Mouse (Mus musculus) MEL (cell line): ENCODE measurements around the gene Grk5. TPM values are rescaled to one million over a fixed set of nuclear protein-coding genes. Genes with fewer than 3 reads are reported as not detected.
A peak's percentile ranks its signal among the peaks of the same experiment; 100 is the strongest.

ENCODE experiments used
- DNase-seq: peaks from one replicate; pipeline ENCODE4 v3.0.0; 2011; ENCODE audit warnings: low read depth, low spot score
- H3K27ac ChIP-seq: 2 replicates; pipeline ENCODE4 v1.5.1; 2012; ENCODE audit warnings: low read depth, mild to moderate bottlenecking, control low read depth, low read length, moderate library complexity; ENCODE audit not compliant: control insufficient read depth
- H3K27me3 ChIP-seq, 2 experiments: fragments of 150-350 bp in 1 of 2; sonication (generic) in 1 of 2; 2 replicates each; pipeline ENCODE4 v1.6.1; 2012; ENCODE audit warnings: low read length in 2 of 2, mild to moderate bottlenecking in 2 of 2, improper control_type of control experiment in 1 of 2, moderate library complexity in 1 of 2; ENCODE audit not compliant: insufficient read depth in 2 of 2, control insufficient read depth in 1 of 2
- H3K36me3 ChIP-seq, 2 experiments: 2 replicates each; pipeline ENCODE4 v1.6.1; 2012 to 2014; ENCODE audit warnings: low read length in 2 of 2, improper control_type of control experiment in 1 of 2, inconsistent platforms in 1 of 2, mild to moderate bottlenecking in 1 of 2; ENCODE audit not compliant: insufficient read depth in 2 of 2, control insufficient read depth in 1 of 2
- H3K4me1 ChIP-seq, 2 experiments: fragments of 150-350 bp in 1 of 2; sonication (generic) in 1 of 2; 2 replicates each; pipeline ENCODE4 v1.6.1; 2012; ENCODE audit warnings: low read length in 2 of 2, improper control_type of control experiment in 1 of 2, mild to moderate bottlenecking in 1 of 2; ENCODE audit not compliant: insufficient read depth in 2 of 2, control insufficient read depth in 1 of 2
- H3K4me3 ChIP-seq, 2 experiments: fragments of 150-350 bp in 1 of 2; sonication (generic) in 1 of 2; 2 replicates each; pipeline ENCODE4 v1.5.1; 2012; ENCODE audit warnings: low read depth in 2 of 2, low read length in 2 of 2, mild to moderate bottlenecking in 2 of 2, moderate library complexity in 2 of 2, control low read depth in 1 of 2, improper control_type of control experiment in 1 of 2; ENCODE audit not compliant: control insufficient read depth in 1 of 2, insufficient read depth in 1 of 2
- H3K79me2 ChIP-seq: 2 replicates; pipeline ENCODE4 v1.6.1; 2012; ENCODE audit warnings: mild to moderate bottlenecking, low read length, moderate library complexity; ENCODE audit not compliant: control insufficient read depth, poor library complexity, insufficient read depth
- H3K9ac ChIP-seq: 2 replicates; pipeline ENCODE4 v1.6.1; 2012; ENCODE audit warnings: low read depth, mild to moderate bottlenecking, control low read depth, low read length, moderate library complexity; ENCODE audit not compliant: control insufficient read depth, poor library complexity, severe bottlenecking
- H3K9me3 ChIP-seq: fragments of 150-350 bp; sonication (generic); replicated peaks from 2 replicates; pipeline ENCODE4 v1.6.1; 2012; ENCODE audit warnings: mild to moderate bottlenecking, low read length, improper control_type of control experiment, moderate library complexity; ENCODE audit not compliant: insufficient read depth
- CHD2 ChIP-seq: IDR thresholded peaks from 2 replicates; pipeline ENCODE4 v1.6.1; 2011; ENCODE audit warnings: low read length, improper control_type of control experiment
- ETS1 ChIP-seq: IDR thresholded peaks from 2 replicates; pipeline ENCODE4 v1.6.1; 2012; ENCODE audit warnings: low read depth, mild to moderate bottlenecking, inconsistent platforms, low read length, improper control_type of control experiment, moderate library complexity
- GABPA ChIP-seq: IDR thresholded peaks from 2 replicates; pipeline ENCODE4 v1.6.1; 2012; ENCODE audit warnings: low read depth, mild to moderate bottlenecking, inconsistent platforms, low read length, improper control_type of control experiment, moderate library complexity
- MAFK ChIP-seq: IDR thresholded peaks from 2 replicates; pipeline ENCODE4 v1.6.1; 2011; ENCODE audit warnings: low read depth, mild to moderate bottlenecking, low read length, improper control_type of control experiment, borderline replicate concordance
- MAX ChIP-seq: IDR thresholded peaks from 2 replicates; pipeline ENCODE4 v1.6.1; 2011; ENCODE audit warnings: low read length, improper control_type of control experiment
- MAZ ChIP-seq: IDR thresholded peaks from 2 replicates; pipeline ENCODE4 v1.6.1; 2012; ENCODE audit warnings: low read depth, mild to moderate bottlenecking, inconsistent platforms, low read length, improper control_type of control experiment
- MEF2A ChIP-seq: IDR thresholded peaks from 2 replicates; pipeline ENCODE4 v1.6.1; 2014; ENCODE audit warnings: low read depth, mild to moderate bottlenecking, inconsistent platforms, low read length, improper control_type of control experiment; ENCODE audit not compliant: poor library complexity, insufficient replicate concordance, severe bottlenecking; ENCODE audit errors: extremely low read depth
- NELFE ChIP-seq: IDR thresholded peaks from 2 replicates; pipeline ENCODE4 v1.6.1; 2011; ENCODE audit warnings: low read depth, low read length, improper control_type of control experiment
- POLR2AphosphoS2 ChIP-seq: IDR thresholded peaks from 2 replicates; pipeline ENCODE4 v1.6.1; 2011; ENCODE audit warnings: low read length, improper control_type of control experiment
- RAD21 ChIP-seq: IDR thresholded peaks from 2 replicates; pipeline ENCODE4 v1.6.1; 2011; ENCODE audit warnings: mild to moderate bottlenecking, low read depth, low read length, improper control_type of control experiment
- RCOR1 ChIP-seq: IDR thresholded peaks from 2 replicates; pipeline ENCODE4 v1.6.1; 2012; ENCODE audit warnings: low read depth, mild to moderate bottlenecking, inconsistent platforms, low read length, improper control_type of control experiment
- SIN3A ChIP-seq: IDR thresholded peaks from 2 replicates; pipeline ENCODE4 v1.6.1; 2012; ENCODE audit warnings: low read length, improper control_type of control experiment, inconsistent platforms
- TBP ChIP-seq: IDR thresholded peaks from 2 replicates; pipeline ENCODE4 v1.8.0; 2011; ENCODE audit warnings: low read depth, low read length, improper control_type of control experiment
- TCF12 ChIP-seq: IDR thresholded peaks from 2 replicates; pipeline ENCODE4 v1.6.1; 2014; ENCODE audit warnings: low read depth, mild to moderate bottlenecking, inconsistent platforms, low read length, improper control_type of control experiment, moderate library complexity
- UBTF ChIP-seq: IDR thresholded peaks from 2 replicates; pipeline ENCODE4 v1.6.1; 2012; ENCODE audit warnings: low read depth, mild to moderate bottlenecking, inconsistent platforms, low read length, improper control_type of control experiment, moderate library complexity, borderline replicate concordance; ENCODE audit not compliant: insufficient read depth
- ZC3H11A ChIP-seq: IDR thresholded peaks from 2 replicates; pipeline ENCODE4 v1.6.1; 2012; ENCODE audit warnings: low read depth, mild to moderate bottlenecking, inconsistent platforms, low read length, improper control_type of control experiment
- ZNF384 ChIP-seq: IDR thresholded peaks from 2 replicates; pipeline ENCODE4 v1.6.1; 2012; ENCODE audit warnings: low read depth, mild to moderate bottlenecking, inconsistent platforms, low read length, improper control_type of control experiment
- polyA plus RNA-seq, 2 experiments: library from polyadenylated mRNA; stranded (reverse) in 1 of 2; unstranded in 1 of 2; fragments of >175 nt in 1 of 2; fragments of >200 nt in 1 of 2; gene quantifications; 2 replicates each; pipeline versions ENCODE4 v1.2.1 to v1.2.4; 2012; ENCODE audit warnings: low replicate concordance in 2 of 2, low read depth in 1 of 2; ENCODE audit not compliant: insufficient read length in 2 of 2, insufficient read depth in 1 of 2, missing spikeins in 1 of 2
- total RNA-seq: library from RNA; depleted of rRNA; stranded (reverse); fragments of 300-350 nt; gene quantifications from 2 replicates; pipeline ENCODE4 v1.2.3, GENCODE M21; 2012

Gene Grk5
- total and polyA plus RNA-seq, 3 experiments: 4.2 to 8.1 TPM; not detected in 1

GRCm38 (mm10) chr19:61049413-61049812 lies 159.9 kb downstream of the Grk5 start:
- no peaks in the 10 kb centered on the region for H3K79me2 ChIP-seq
- H3K9me3 ChIP-seq: no peaks in the 10 kb centered on the region
- no peak for DNase-seq
- no peak overlapping the region for H3K4me3 ChIP-seq
- H3K27me3 ChIP-seq: no peaks in the 10 kb centered on the region
- no peaks in the 10 kb centered on the region for H3K36me3 ChIP-seq
- TF ChIP-seq SIN3A: no peak
- no peak for TF ChIP-seq MAX
- no peak for TF ChIP-seq ZC3H11A
- TF ChIP-seq MAFK: no peak
- no peak for TF ChIP-seq RAD21
- TF ChIP-seq ZNF384: no peak
- no peak for TF ChIP-seq MEF2A
- H3K9ac ChIP-seq: no peak overlapping the region
- H3K4me1 ChIP-seq: no peaks in the 10 kb centered on the region
- no peak overlapping the region for H3K27ac ChIP-seq

GRCm38 (mm10) chr19:61051151-61051550 lies 161.6 kb downstream of the Grk5 start:
- TF ChIP-seq ETS1 (0 out of 2 replicates have a peak, but pooled peaks have one; percentile 11), CHD2 (no peak), RCOR1 (peak; percentile 45; the same call in 1 of the 2 replicates), GABPA (no peak), NELFE (no peak), TCF12 (peak; percentile 10; the same call in 1 of the 2 replicates), RAD21 (no peak), MAZ (no peak)
- no peak overlapping the region for H3K4me3 ChIP-seq
- H3K9ac ChIP-seq: no peak overlapping the region
- H3K79me2 ChIP-seq: no peaks in the 10 kb centered on the region
- no peaks in the 10 kb centered on the region for H3K27me3 ChIP-seq
- no peaks in the 10 kb centered on the region for H3K9me3 ChIP-seq
- no peaks in the 10 kb centered on the region for H3K4me1 ChIP-seq
- H3K27ac ChIP-seq: no peak overlapping the region
- no peak for DNase-seq
- H3K36me3 ChIP-seq: no peaks in the 10 kb centered on the region

GRCm38 (mm10) chr19:61052008-61052407 lies 162.5 kb downstream of the Grk5 start:
- H3K27me3 ChIP-seq: no peaks in the 10 kb centered on the region

More at GRCm38 (mm10) chr19:61052008-61052407, 162.5 kb downstream of the Grk5 start:
- Histone ChIP-seq H3K9ac (no peak overlapping the region), H3K79me2 (no peaks in the 10 kb centered on the region), H3K36me3 (no peaks in the 10 kb centered on the region), H3K4me3 (no peak overlapping the region), H3K27ac (no peak overlapping the region), H3K4me1 (no peaks in the 10 kb centered on the region), H3K9me3 (no peaks in the 10 kb centered on the region)
- TF ChIP-seq UBTF: no peak
- no peak for TF ChIP-seq POLR2AphosphoS2
- no peak for TF ChIP-seq TBP
- DNase-seq: no peak
